Mouse (Mus musculus): ENCODE results near the gene Slco1a6. TPM values are rescaled to one million over a fixed set of nuclear protein-coding genes. Genes with fewer than 3 reads are reported as not detected.
"Not testable (repeated sequence)": the region's sequence is repeated elsewhere in the genome, so short reads cannot be mapped to it uniquely, and the experiment has no call there.

Gene Slco1a6
- not detected in 2 replicates for polyA plus RNA-seq (2014; fragmentation: Nextera tagmentation; extraction: Ambion mirVana)

DNA sequence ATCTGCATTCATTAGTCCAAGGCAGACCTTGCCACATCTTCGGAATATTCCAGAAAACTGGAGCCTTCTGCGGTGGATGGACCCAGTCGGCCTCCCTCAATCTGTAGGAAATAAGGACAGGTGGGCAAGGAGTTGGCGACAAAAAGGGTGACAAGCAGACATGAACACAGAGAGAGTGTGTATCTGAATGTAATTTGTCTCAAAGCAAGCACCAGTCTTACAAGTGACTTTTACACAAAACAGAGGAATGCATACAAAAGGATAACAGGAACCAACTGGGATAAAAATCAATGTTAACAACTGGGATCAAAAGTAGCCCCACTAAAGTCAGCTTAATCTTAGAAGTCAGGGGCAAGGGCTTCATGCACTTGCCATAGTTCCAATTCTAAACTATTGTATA is at the start of gene Slco1a6:
Gene Slco1a6, minus strand, starts transcription at position 101 of the 400 bp plus-strand sequence.
- no peak within 1 kb of the TSS for H3K9ac ChIP-seq (ENCODE audit: low read length)
- H3K36me3 ChIP-seq (ENCODE audit: control insufficient read depth, insufficient read depth, low read length), result no peaks in the 10 kb centered on the region
- WGBS, result 90% methylated on average over 4 of the region's 4 CpGs
- DNase-seq (ENCODE audit: low spot score, missing footprints) (no peak), ATAC-seq (ENCODE audit: low FRiP score) (no peak)
- H3K4me1 ChIP-seq (ENCODE audit: control insufficient read depth, insufficient read depth, low read length), result no peaks in the 10 kb centered on the region
- H3K9me3 ChIP-seq (ENCODE audit: control insufficient read depth, low read length), result no peaks in the 10 kb centered on the region
- H3K27ac ChIP-seq (ENCODE audit: low read depth, low read length), result no peak within 1 kb of the TSS
- H3K27me3 ChIP-seq (ENCODE audit: control insufficient read depth, insufficient read depth, low read length), result no peaks in the 10 kb centered on the region
- no peak within 1 kb of the TSS for H3K4me2 ChIP-seq
- no peak within 1 kb of the TSS for H3K4me3 ChIP-seq (ENCODE audit: low read depth, low read length)

DNA sequence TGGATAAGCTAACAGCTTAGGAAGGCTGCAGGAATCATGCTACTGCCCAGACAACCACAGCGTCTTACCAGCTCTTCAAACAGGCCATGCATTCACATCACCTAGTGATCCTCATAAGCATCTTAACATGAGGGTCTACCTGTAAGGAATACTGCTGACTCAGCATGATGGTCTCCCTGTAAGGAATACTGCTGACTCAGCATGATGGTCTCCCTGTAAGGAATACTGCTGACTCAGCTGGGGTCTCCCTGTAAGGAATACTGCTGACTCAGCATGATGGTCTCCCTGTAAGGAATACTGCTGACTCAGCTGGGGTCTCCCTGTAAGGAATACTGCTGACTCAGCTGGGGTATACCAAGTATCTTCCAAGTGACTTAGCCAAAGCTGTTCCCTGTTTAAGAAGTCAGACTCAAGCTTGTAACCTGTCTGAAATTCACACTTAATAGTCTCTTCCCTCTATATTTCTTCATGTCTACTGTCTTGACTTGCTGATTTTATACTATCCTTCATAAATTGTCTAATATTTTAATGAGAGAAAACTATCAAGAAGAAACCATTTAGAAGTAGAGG is 42.5 kb upstream of the Slco1a6 start:
- H3K27me3 ChIP-seq (ENCODE audit: control insufficient read depth, insufficient read depth, low read length); H3K9ac ChIP-seq (ENCODE audit: low read length); H3K4me3 ChIP-seq (ENCODE audit: low read depth, low read length); H3K27ac ChIP-seq (ENCODE audit: low read depth, low read length); H3K9me3 ChIP-seq (ENCODE audit: control insufficient read depth, low read length); DNase-seq (ENCODE audit: low spot score, missing footprints); H3K36me3 ChIP-seq (ENCODE audit: control insufficient read depth, insufficient read depth, low read length); H3K4me1 ChIP-seq (ENCODE audit: control insufficient read depth, insufficient read depth, low read length); ATAC-seq (ENCODE audit: low FRiP score); H3K4me2 ChIP-seq: not testable (repeated sequence)
- 91% methylated on average over 1 of the region's 1 CpGs for WGBS

DNA sequence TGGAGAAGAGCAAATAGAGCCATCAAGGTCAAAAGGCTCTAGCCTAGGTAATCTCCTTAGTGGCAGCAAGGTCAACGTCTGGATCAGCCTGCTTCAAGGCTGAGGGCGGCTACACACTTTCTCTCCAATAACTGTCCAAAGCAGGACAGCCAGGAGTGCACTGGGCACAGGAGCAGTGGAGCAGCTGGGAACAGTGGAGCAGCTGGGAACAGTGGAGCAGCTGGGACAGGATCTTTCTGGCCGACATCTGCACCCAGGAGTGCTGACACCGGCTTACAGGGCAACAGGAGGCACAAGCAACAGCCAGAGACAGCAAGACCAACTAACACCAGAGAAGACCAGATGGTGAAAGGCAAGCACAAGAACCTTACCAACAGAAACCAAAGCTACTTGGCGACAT is 36.7 kb upstream of the Slco1a6 start:
- Histone ChIP-seq H3K4me3 (ENCODE audit: low read depth, low read length) (no peak overlapping the region), H3K27me3 (ENCODE audit: control insufficient read depth, insufficient read depth, low read length) (no peaks in the 10 kb centered on the region), H3K27ac (ENCODE audit: low read depth, low read length) (no peak overlapping the region), H3K9me3 (ENCODE audit: control insufficient read depth, low read length) (no peaks in the 10 kb centered on the region), H3K4me2 (no peak overlapping the region), H3K36me3 (ENCODE audit: control insufficient read depth, insufficient read depth, low read length) (no peaks in the 10 kb centered on the region), H3K9ac (ENCODE audit: low read length) (no peak overlapping the region), H3K4me1 (ENCODE audit: control insufficient read depth, insufficient read depth, low read length) (no peaks in the 10 kb centered on the region)
- ATAC-seq (ENCODE audit: low FRiP score) (no peak), DNase-seq (ENCODE audit: low spot score, missing footprints) (no peak)
- 77% methylated on average over 5 of the region's 5 CpGs for WGBS

DNA sequence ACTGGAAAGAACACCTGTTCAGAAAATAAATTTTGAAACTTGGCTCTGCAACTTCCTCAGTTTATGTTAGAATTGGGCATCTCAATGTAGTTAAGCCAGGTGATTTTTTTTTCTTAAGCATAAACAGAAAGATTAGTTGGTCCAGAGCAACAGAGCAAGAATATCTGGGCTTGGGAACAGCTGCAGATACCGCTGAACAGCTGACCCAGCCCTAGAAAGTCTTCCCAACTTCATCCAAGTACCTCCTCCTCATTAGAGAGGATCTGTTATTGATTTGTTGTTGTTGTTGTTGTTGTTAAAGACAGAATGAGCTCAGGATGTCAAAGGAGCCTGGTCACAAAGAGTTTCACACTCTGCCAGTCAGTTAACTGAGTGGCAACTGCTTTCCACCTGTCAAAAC is 31.1 kb upstream of the Slco1a6 start:
- no peak overlapping the region for H3K27ac ChIP-seq (ENCODE audit: low read depth, low read length)
- ATAC-seq (ENCODE audit: low FRiP score) (no peak), DNase-seq (ENCODE audit: low spot score, missing footprints) (no peak)
- H3K9ac ChIP-seq (ENCODE audit: low read length), result no peak overlapping the region
- H3K36me3 ChIP-seq (ENCODE audit: control insufficient read depth, insufficient read depth, low read length), result no peaks in the 10 kb centered on the region
- no peak overlapping the region for H3K4me2 ChIP-seq
- 85% methylated on average over 1 of the region's 1 CpGs for WGBS
- H3K9me3 ChIP-seq (ENCODE audit: control insufficient read depth, low read length), result no peaks in the 10 kb centered on the region
- H3K4me1 ChIP-seq (ENCODE audit: control insufficient read depth, insufficient read depth, low read length), result no peaks in the 10 kb centered on the region
- H3K27me3 ChIP-seq (ENCODE audit: control insufficient read depth, insufficient read depth, low read length), result no peaks in the 10 kb centered on the region
- no peak overlapping the region for H3K4me3 ChIP-seq (ENCODE audit: low read depth, low read length)

DNA sequence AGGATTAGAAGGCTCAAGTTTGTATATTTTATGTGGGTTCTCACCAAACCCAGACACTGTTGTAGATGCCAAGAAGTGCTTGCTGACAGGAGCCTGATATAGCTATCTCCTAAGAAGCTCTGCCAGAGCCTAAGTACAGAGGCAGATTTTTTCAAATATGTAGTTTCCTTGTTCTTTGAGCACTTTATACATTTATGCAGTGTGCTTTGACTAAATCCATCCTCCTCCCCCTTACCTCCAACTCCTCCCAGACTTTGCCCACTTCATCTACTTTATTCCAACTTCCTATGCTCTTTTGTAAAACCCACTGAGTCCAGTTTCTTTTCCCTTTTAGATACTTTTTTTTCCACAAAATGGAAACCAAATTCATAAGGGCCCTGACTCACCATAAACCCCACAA is 11.8 kb upstream of the Slco1a6 start:
- H3K27ac ChIP-seq (ENCODE audit: low read depth, low read length), result no peak overlapping the region
- H3K4me2 ChIP-seq, result no peak overlapping the region
- H3K4me1 ChIP-seq (ENCODE audit: control insufficient read depth, insufficient read depth, low read length), result no peaks in the 10 kb centered on the region
- ATAC-seq (ENCODE audit: low FRiP score), result no peak
- H3K4me3 ChIP-seq (ENCODE audit: low read depth, low read length), result no peak overlapping the region
- no peaks in the 10 kb centered on the region for H3K27me3 ChIP-seq (ENCODE audit: control insufficient read depth, insufficient read depth, low read length)
- no peaks in the 10 kb centered on the region for H3K36me3 ChIP-seq (ENCODE audit: control insufficient read depth, insufficient read depth, low read length)
- no peak overlapping the region for H3K9ac ChIP-seq (ENCODE audit: low read length)
- no peaks in the 10 kb centered on the region for H3K9me3 ChIP-seq (ENCODE audit: control insufficient read depth, low read length)
- DNase-seq (ENCODE audit: low spot score, missing footprints), result no peak

DNA sequence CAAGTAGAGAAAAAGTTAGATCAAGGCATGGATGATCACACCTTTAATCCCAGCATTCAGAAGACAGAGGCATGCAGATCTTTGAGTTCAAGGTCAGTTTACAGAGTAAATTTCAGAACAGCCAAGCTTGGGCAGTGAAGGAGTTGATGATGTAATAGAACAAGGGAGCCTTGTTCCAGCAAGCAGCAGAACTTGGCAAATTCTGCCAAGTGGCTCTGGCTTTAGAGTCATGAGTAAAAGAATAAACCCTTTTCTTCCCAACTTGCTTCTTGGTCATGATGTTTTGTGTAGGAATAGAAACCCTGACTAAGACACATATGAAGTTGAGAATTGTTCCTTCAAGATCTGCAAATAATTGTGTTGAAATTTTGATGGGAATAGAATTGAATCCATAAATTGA is 3.5 kb upstream of the Slco1a6 start:
- no peak overlapping the region for H3K4me3 ChIP-seq (ENCODE audit: low read depth, low read length)
- H3K9ac ChIP-seq (ENCODE audit: low read length), result no peak overlapping the region
- no peak overlapping the region for H3K4me2 ChIP-seq
- no peaks in the 10 kb centered on the region for H3K27me3 ChIP-seq (ENCODE audit: control insufficient read depth, insufficient read depth, low read length)
- H3K9me3 ChIP-seq (ENCODE audit: control insufficient read depth, low read length), result no peaks in the 10 kb centered on the region
- no peaks in the 10 kb centered on the region for H3K36me3 ChIP-seq (ENCODE audit: control insufficient read depth, insufficient read depth, low read length)
- no peak for ATAC-seq (ENCODE audit: low FRiP score)
- H3K27ac ChIP-seq (ENCODE audit: low read depth, low read length), result no peak overlapping the region
- no peaks in the 10 kb centered on the region for H3K4me1 ChIP-seq (ENCODE audit: control insufficient read depth, insufficient read depth, low read length)
- DNase-seq (ENCODE audit: low spot score, missing footprints), result no peak

DNA sequence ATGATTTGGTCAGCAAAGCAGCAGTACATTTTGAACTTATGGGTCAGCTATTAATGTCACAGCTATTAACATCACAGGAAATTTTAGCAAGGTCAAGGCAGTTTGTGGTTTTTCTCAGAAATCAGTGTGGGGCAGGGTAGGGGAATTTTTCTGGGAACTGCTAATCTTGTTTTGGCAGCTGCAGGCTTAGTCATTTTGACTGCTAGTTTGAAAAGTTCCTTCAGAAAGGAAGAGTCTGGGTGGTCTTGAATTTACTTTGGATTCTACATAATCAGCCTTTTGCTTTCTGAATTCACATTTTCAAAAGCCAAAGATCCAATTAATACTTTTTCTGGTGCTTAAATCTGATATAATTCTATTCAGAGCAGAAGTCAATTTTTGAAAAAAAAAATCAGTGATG is 1.4 kb upstream of the Slco1a6 start:
- Histone ChIP-seq H3K4me1 (ENCODE audit: control insufficient read depth, insufficient read depth, low read length) (no peaks in the 10 kb centered on the region), H3K36me3 (ENCODE audit: control insufficient read depth, insufficient read depth, low read length) (no peaks in the 10 kb centered on the region), H3K27ac (ENCODE audit: low read depth, low read length) (no peak overlapping the region), H3K9ac (ENCODE audit: low read length) (no peak overlapping the region), H3K9me3 (ENCODE audit: control insufficient read depth, low read length) (no peaks in the 10 kb centered on the region), H3K4me3 (ENCODE audit: low read depth, low read length) (no peak overlapping the region), H3K4me2 (no peak overlapping the region), H3K27me3 (ENCODE audit: control insufficient read depth, insufficient read depth, low read length) (no peaks in the 10 kb centered on the region)
- no peak for ATAC-seq (ENCODE audit: low FRiP score)
- no peak for DNase-seq (ENCODE audit: low spot score, missing footprints)

DNA sequence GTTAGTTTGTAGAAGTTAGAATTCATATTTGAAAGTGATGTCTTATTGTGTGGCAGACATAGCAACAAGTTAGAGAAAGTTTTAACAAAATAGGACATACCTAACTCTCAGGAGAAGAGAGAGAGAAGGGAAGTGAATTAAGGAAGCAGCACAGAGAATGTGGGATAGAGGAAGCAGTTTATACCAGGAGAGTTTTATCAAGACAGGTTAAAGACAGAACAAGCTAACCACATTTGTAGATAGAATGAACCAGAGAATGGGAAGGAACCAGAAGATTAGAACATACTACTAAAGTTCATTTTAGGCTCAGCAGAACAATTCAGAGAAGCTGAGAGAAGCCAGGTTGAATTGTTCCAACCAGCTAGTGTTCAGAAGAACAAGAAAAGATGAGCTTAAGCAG is 7.8 kb downstream of the Slco1a6 start:
- no peak overlapping the region for H3K4me3 ChIP-seq (ENCODE audit: low read depth, low read length)
- DNase-seq (ENCODE audit: low spot score, missing footprints) (no peak), ATAC-seq (ENCODE audit: low FRiP score) (no peak)
- H3K4me2 ChIP-seq, result no peak overlapping the region
- H3K4me1 ChIP-seq (ENCODE audit: control insufficient read depth, insufficient read depth, low read length), result no peaks in the 10 kb centered on the region
- no peaks in the 10 kb centered on the region for H3K36me3 ChIP-seq (ENCODE audit: control insufficient read depth, insufficient read depth, low read length)
- no peaks in the 10 kb centered on the region for H3K27me3 ChIP-seq (ENCODE audit: control insufficient read depth, insufficient read depth, low read length)
- no peak overlapping the region for H3K9ac ChIP-seq (ENCODE audit: low read length)
- no peak overlapping the region for H3K27ac ChIP-seq (ENCODE audit: low read depth, low read length)
- H3K9me3 ChIP-seq (ENCODE audit: control insufficient read depth, low read length), result no peaks in the 10 kb centered on the region

DNA sequence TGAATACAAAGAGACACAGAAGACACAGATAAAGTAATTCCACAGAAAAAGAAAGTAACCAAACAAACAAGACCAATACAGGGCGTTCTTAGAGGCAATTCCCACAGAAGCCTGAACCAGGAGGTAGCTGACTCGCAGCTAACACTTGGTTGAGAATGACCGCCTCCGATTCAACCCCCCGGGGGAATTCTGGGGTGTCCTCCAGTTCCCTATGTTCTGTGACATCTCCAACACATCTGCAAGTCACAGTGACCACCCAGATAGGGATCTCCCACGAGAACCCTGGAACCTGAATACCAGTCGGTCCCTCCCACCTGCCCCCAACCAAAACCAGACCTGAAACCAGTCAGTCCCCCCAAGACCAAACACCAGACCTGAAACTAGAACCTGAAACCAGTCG is 14.1 kb downstream of the Slco1a6 start:
- Histone ChIP-seq H3K9me3 (ENCODE audit: control insufficient read depth, low read length) (no peaks in the 10 kb centered on the region), H3K9ac (ENCODE audit: low read length) (no peak overlapping the region), H3K4me1 (ENCODE audit: control insufficient read depth, insufficient read depth, low read length) (no peaks in the 10 kb centered on the region), H3K27ac (ENCODE audit: low read depth, low read length) (no peak overlapping the region), H3K36me3 (ENCODE audit: control insufficient read depth, insufficient read depth, low read length) (no peaks in the 10 kb centered on the region), H3K4me3 (ENCODE audit: low read depth, low read length) (no peak overlapping the region), H3K27me3 (ENCODE audit: control insufficient read depth, insufficient read depth, low read length) (no peaks in the 10 kb centered on the region), H3K4me2 (no peak overlapping the region)
- DNase-seq (ENCODE audit: low spot score, missing footprints) (no peak), ATAC-seq (ENCODE audit: low FRiP score) (no peak)
- 91% methylated on average over 8 of the region's 8 CpGs for WGBS

DNA sequence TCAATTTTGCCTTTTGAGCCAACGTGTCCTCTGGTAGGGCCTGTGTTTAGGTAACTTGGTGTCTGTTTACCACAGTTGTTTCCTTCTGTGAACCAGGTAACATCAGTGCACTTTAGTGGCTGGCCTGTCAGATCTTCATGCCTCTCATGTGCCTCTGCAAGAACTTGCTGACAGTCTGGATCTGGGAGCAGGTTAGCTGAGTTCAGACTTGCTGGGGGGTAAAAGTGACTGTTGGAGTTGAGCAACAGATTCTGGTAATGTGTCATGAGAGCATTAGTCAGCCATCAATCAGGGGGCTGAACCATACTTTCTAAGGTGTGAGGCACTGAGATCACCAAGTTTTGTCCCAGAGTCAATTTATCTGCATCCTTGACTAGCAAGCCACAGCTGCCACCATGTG is 16.4 kb downstream of the Slco1a6 start:
- ATAC-seq (ENCODE audit: low FRiP score), result no peak

More for the DNA sequence above, 16.4 kb downstream of the Slco1a6 start:
- Histone ChIP-seq H3K9me3 (ENCODE audit: control insufficient read depth, low read length) (no peaks in the 10 kb centered on the region), H3K4me3 (ENCODE audit: low read depth, low read length) (no peak overlapping the region), H3K9ac (ENCODE audit: low read length) (no peak overlapping the region), H3K4me1 (ENCODE audit: control insufficient read depth, insufficient read depth, low read length) (no peaks in the 10 kb centered on the region), H3K36me3 (ENCODE audit: control insufficient read depth, insufficient read depth, low read length) (no peaks in the 10 kb centered on the region), H3K27ac (ENCODE audit: low read depth, low read length) (no peak overlapping the region), H3K27me3 (ENCODE audit: control insufficient read depth, insufficient read depth, low read length) (no peaks in the 10 kb centered on the region), H3K4me2 (no peak overlapping the region)
- WGBS, result 71% methylated on average over 1 of the region's 1 CpGs
- DNase-seq (ENCODE audit: low spot score, missing footprints), result no peak

Measured in midbrain, embryonic 11.5 days (tissue).